Comparison of ENCODE assay signal across 16 mouse cellular contexts in genomic region chr2:173757624-173758155, GRCm38 (mm10). TPM values are rescaled to one million over a fixed set of nuclear protein-coding genes. Genes with fewer than 3 reads are reported as not detected.
"Had no signal": no experiment of that assay in that cellular context is flagged by ENCODE, and none has a peak within 500 bp of the region (broad histone marks: within the 10 kb centered on the region; RNA-seq: fewer than 3 reads in every experiment).

No protein-coding gene starts in this region.

- H3K4me2 ChIP-seq: kidney, embryonic 15.5 days; limb, embryonic 13.5 days had no signal

- DNase-seq: kidney, adult 18-20 months; kidney, postnatal 25 days; lung, adult 18-20 months; midbrain, embryonic 14.5 days; retina, postnatal 1 day; right cerebral cortex, postnatal 4 days; spleen, adult 18-20 months; thymus, adult 18-20 months; thymus, postnatal 25 days had no signal

- H3K27me3 ChIP-seq: kidney, embryonic 15.5 days; limb, embryonic 13.5 days had no signal

- H3K9me3 ChIP-seq: kidney, embryonic 15.5 days; limb, embryonic 13.5 days had no signal

- H3K9ac ChIP-seq: kidney, embryonic 15.5 days; limb, embryonic 13.5 days; liver, embryonic 14.5 days had no signal

- H3K4me3 ChIP-seq: kidney, embryonic 15.5 days; left cerebral cortex, adult 2 months; limb, embryonic 13.5 days had no signal

- H3K27ac ChIP-seq: kidney, embryonic 15.5 days; left cerebral cortex, adult 2 months; limb, embryonic 13.5 days; liver, embryonic 14.5 days had no signal

RNA-seq across cellular contexts. Expression of gene 1700010B08Rik, which starts 38.5 kb away (rescaled TPM):
- polyA plus RNA-seq: kidney, embryonic 15.5 days; limb, embryonic 13.5 days; liver, adult 2 months; liver, embryonic 14.5 days; lung, embryonic 16.5 days; midbrain, embryonic 14.5 days; stomach, embryonic 14.5 days had no signal
